Mouse (Mus musculus) lung, adult 2 months (tissue): ENCODE measurements around the gene Hacd4. TPM values are rescaled to one million over a fixed set of nuclear protein-coding genes. Genes with fewer than 3 reads are reported as not detected.

ENCODE experiments used
- DNase-seq: peaks from one replicate; pipeline ENCODE4 v3.0.0; 2022
- H3K4me1 ChIP-seq: fragments of 200-500 bp; 2 replicates; pipeline ENCODE4 v1.6.1; 2011; ENCODE audit warnings: low read length; ENCODE audit not compliant: control insufficient read depth, insufficient read depth
- H3K4me3 ChIP-seq: fragments of 200-500 bp; replicated peaks from 2 replicates; pipeline ENCODE3; 2011; ENCODE audit warnings: low read depth, mild to moderate bottlenecking, control low read depth, low read length; ENCODE audit errors: extremely low read depth
- CTCF ChIP-seq: fragments of 200-500 bp; IDR thresholded peaks from 2 replicates; pipeline ENCODE4 v1.5.1; 2011; ENCODE audit warnings: mild to moderate bottlenecking, low read length, control low read depth; ENCODE audit not compliant: insufficient read depth
- POLR2A ChIP-seq: fragments of 200-500 bp; IDR thresholded peaks from 2 replicates; pipeline ENCODE4 v1.6.1; 2011; ENCODE audit warnings: low read depth, mild to moderate bottlenecking, control low read depth, low read length, borderline replicate concordance; ENCODE audit errors: extremely low read depth
- WGBS: fragments of 180-500 bp; shearing (Covaris S2); methylation state at CpG from one replicate; pipeline ENCODE4 v1.1.7; 2018; 5-methylcytosine and 5-hydroxymethylcytosine counted together
- polyA plus RNA-seq: library from polyadenylated mRNA; depleted of rRNA; stranded (reverse); fragments of >200 nt; gene quantifications from 2 replicates; pipeline ENCODE4 v1.2.3, GENCODE M21; 2012; rRNA removed

Gene Hacd4
- polyA plus RNA-seq, 1 experiment, result 3.6 TPM

DNA sequence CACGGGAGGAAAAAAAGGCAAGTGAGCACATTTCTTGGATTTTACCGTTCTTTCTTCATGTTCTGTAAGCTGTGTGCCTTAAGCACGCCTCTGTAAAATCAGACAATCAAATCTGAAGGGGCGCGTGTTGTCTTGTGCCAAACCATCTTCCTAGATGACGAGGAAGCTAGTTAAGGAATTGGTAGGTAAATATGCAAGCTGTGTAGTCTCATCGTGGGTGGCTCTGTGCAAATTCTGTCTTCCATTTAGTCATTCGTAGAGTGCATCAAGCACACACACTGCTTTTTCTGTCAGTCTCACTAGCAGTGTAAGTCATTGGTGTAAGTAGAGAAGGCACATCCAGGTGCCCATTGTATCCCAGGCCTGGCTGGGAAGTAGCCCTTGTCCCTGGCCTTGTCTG lies 67.9 kb downstream of the Hacd4 start:
- no peak overlapping the region for H3K4me3 ChIP-seq
- whole genome bisulfite sequencing, result 88% methylated on average over 8 of the region's 8 CpGs
- TF ChIP-seq CTCF (no peak), POLR2A (no peak)
- no peak for DNase-seq
- no peaks in the 10 kb centered on the region for H3K4me1 ChIP-seq

DNA sequence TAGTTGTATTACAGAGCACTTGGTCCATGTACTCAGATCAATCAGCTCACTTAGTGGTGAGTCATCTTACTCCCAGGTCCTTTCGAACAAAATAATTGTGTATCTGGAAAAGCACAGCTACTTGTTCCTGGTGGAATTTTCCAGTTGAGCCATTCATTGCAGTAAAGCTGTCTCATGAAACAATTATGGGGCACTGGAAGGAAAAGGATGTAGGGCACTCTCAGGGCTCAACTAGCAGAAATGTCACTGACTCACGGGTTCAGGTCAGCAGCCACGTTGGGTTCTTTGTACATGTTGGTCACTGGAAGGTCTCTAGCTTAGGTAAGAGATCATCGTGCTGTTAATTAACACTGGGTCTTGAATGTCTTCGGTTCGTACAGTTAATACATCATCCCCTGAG lies 68.8 kb downstream of the Hacd4 start:
- Histone ChIP-seq H3K4me3 (no peak overlapping the region), H3K4me1 (no peaks in the 10 kb centered on the region)
- no peak for DNase-seq
- TF ChIP-seq CTCF (no peak), POLR2A (no peak)
- 90% methylated on average over 6 of the region's 6 CpGs for WGBS

DNA sequence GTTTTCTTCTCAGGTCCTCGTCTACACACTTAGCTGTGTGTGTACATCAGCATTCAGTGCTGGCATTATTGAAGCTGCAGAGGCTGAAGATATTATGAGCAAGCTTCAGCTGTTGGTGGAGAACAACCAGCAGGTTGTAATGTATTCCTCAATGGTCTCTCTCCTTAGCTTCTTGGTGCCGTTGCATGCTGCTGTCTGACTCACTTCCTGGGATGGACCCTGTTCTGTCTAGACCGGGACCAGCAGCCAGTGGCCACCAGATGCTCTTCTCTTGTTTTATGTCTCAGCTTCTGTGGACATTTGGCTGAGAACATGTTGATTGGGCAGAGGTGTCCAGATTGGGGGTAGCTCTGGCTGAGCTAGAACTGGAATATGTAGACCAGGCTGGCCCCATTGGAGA lies 81.3 kb downstream of the Hacd4 start:
- H3K4me3 ChIP-seq, result no peak overlapping the region
- no peak for TF ChIP-seq CTCF
- TF ChIP-seq POLR2A, result no peak
- DNase-seq, result no peak
- WGBS, result 75% methylated on average over 3 of the region's 3 CpGs
- no peaks in the 10 kb centered on the region for H3K4me1 ChIP-seq

DNA sequence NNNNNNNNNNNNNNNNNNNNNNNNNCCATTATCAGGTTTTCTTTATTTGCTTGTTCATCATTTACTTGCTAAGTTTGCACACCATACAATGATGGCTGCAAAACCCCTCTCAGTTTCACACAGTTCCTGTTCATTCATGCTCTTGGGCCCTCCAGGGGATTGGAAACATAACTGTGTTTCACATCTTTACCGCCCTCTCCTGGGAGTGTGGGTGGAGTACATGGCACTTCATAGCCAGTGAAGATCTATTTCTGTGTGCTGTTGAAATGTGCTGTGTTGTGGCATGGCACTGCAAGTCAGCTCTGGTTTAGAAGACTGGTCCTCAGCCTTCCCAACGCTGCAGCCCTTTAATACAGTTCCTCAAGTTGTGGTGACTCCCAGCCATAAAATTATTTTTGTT lies 82.1 kb downstream of the Hacd4 start:
- H3K4me1 ChIP-seq, result no peaks in the 10 kb centered on the region
- TF ChIP-seq CTCF (no peak), POLR2A (no peak)
- no peak overlapping the region for H3K4me3 ChIP-seq
- WGBS, result 74% methylated on average over 2 of the region's 2 CpGs
- no peak for DNase-seq

DNA sequence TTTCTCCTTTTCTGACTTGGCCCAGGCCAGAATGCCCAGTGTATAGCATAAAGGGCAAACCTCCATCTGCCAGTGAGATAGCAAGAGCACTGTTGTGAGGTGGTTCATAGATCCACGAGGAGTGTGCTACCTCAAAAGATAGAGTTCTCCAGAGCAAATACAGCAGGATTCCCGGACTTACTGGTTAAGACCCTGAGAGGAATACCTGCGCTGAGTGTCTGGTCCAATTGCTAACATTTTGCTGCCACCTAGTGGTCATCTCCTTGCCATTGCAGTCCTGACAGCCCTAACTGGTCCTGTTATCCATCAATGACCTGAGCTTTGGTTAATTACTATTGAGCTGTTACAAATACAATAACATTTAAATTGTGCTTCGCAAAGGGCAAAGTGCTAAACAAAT lies 87.8 kb downstream of the Hacd4 start:
- Histone ChIP-seq H3K4me1 (no peaks in the 10 kb centered on the region; the same call in 1 of the 2 replicates), H3K4me3 (no peak overlapping the region)
- peak; percentile 42 for DNase-seq
- TF ChIP-seq CTCF (peak; percentile 84), POLR2A (no peak)
- WGBS, result 2% methylated on average over 4 of the region's 4 CpGs

Other genes with a start within 250 kb of the Hacd4 start
- gene Ifnb1, start 83.8 kb upstream of the Hacd4 start, polyA plus RNA-seq, result not detected in 2 replicates
- not detected in 2 replicates for gene Ifna15, start 119.3 kb upstream of the Hacd4 start, polyA plus RNA-seq
- gene Ifna14, start 132.9 kb upstream of the Hacd4 start, polyA plus RNA-seq, result not detected in 2 replicates
- gene Ifna9, start 153.5 kb upstream of the Hacd4 start, polyA plus RNA-seq, result not detected in 2 replicates
- gene Ifna12, start 164.4 kb upstream of the Hacd4 start, polyA plus RNA-seq, result not detected in 2 replicates
- gene C87499, start 195.5 kb upstream of the Hacd4 start, polyA plus RNA-seq, result not detected in 2 replicates
- gene Ifna13, start 205.5 kb upstream of the Hacd4 start, polyA plus RNA-seq, result not detected in 2 replicates
- gene Ifna16, start 238.0 kb upstream of the Hacd4 start, polyA plus RNA-seq, result not detected in 2 replicates
- gene Ifna2, start 245.0 kb upstream of the Hacd4 start, polyA plus RNA-seq, result not detected in 2 replicates